Mouse (Mus musculus) lung, adult 2 months (tissue): ENCODE results near the gene Cap2.

ENCODE experiments used
- CTCF ChIP-seq: fragments of 200-500 bp; IDR thresholded peaks from 2 replicates; pipeline ENCODE4 v1.5.1; 2011; ENCODE audit warnings: mild to moderate bottlenecking, low read length, control low read depth; ENCODE audit not compliant: insufficient read depth
- POLR2A ChIP-seq: fragments of 200-500 bp; IDR thresholded peaks from 2 replicates; pipeline ENCODE4 v1.6.1; 2011; ENCODE audit warnings: low read depth, mild to moderate bottlenecking, control low read depth, low read length, borderline replicate concordance; ENCODE audit errors: extremely low read depth

DNA sequence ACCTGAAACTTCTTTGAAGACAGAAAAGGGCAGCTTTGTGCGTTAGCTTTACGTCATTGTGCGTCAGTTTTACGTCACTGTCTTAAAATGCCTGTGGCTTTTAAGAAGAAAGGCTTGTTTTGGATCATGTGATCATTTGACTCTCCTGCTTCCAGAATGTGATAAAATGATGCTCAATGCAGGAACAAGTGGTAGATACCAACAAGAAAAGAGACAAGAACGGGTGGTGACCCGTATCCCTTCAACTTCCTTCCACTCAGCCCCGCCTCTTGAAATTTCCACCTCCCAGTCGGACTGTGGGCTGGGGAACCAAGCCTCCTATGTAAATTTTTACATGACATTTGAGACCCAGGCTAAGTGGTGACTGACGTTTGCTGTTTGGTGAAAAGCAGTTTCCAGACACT is 13.5 kb downstream of the Cap2 start:
- TF ChIP-seq CTCF (no peak), POLR2A (no peak)
